Mouse (Mus musculus): ENCODE measurements around the gene Sema4c.

GRCm38 (mm10) chr1:36551904-36552303 is 6.2 kb downstream of the Sema4c start:
- no peak for TF ChIP-seq TAL1 (IDR thresholded peaks at IDR 0.05; ENCODE audit: low read length)
- TF ChIP-seq GATA1 (IDR thresholded peaks at IDR 0.05; ENCODE audit: low read length): no peak
